Mouse (Mus musculus) liver, postnatal 0 days (tissue): ENCODE results near the gene Eya4. TPM values are rescaled to one million over a fixed set of nuclear protein-coding genes. Genes with fewer than 3 reads are reported as not detected.

Experiments
- ATAC-seq: fragments of 200-750 bp; cut with Nextera tagmentation; 2 replicates; pipeline ENCODE4 v1.8.0; 2017; ENCODE audit warnings: mild to moderate bottlenecking, moderate library complexity
- DNase-seq: peaks from one replicate; pipeline ENCODE4 v3.0.0-alpha.2; 2016
- H3K27ac ChIP-seq: fragments of 300-500 bp; sonication (generic); 2 replicates; pipeline ENCODE4 v1.5.1; 2014; ENCODE audit warnings: antibody characterized with exemption, moderate library complexity, mild to moderate bottlenecking, low read depth
- H3K27me3 ChIP-seq: fragments of 300-500 bp; sonication (generic); 2 replicates; pipeline ENCODE4 v1.6.1; 2014; ENCODE audit warnings: low read length, control low read depth, mixed read lengths; ENCODE audit not compliant: insufficient read depth
- H3K36me3 ChIP-seq: fragments of 300-500 bp; sonication (generic); replicated peaks from 2 replicates; pipeline ENCODE4 v1.6.1; 2014; ENCODE audit warnings: mild to moderate bottlenecking, control low read depth, low read length, moderate library complexity, mixed read lengths; ENCODE audit not compliant: insufficient read depth
- H3K4me1 ChIP-seq: fragments of 300-500 bp; sonication (generic); 2 replicates; pipeline ENCODE4 v1.6.1; 2014; ENCODE audit warnings: antibody characterized with exemption, mild to moderate bottlenecking, control low read depth; ENCODE audit not compliant: insufficient read depth
- H3K4me2 ChIP-seq: fragments of 300-500 bp; sonication (generic); 2 replicates; pipeline ENCODE4 v1.6.1; 2014; ENCODE audit warnings: low read depth, mild to moderate bottlenecking, low read length, moderate library complexity, mixed read lengths
- H3K4me3 ChIP-seq: fragments of 300-500 bp; sonication (generic); 2 replicates; pipeline ENCODE4 v1.5.1; 2014; ENCODE audit warnings: low read depth, low read length
- H3K9ac ChIP-seq: fragments of 300-500 bp; sonication (generic); replicated peaks from 2 replicates; pipeline ENCODE4 v1.6.1; 2014; ENCODE audit warnings: mild to moderate bottlenecking, moderate library complexity
- H3K9me3 ChIP-seq: fragments of 300-500 bp; sonication (generic); 2 replicates; pipeline ENCODE4 v1.6.1; 2016; ENCODE audit warnings: mild to moderate bottlenecking, control low read depth, low read length, mixed read lengths
- CTCF ChIP-seq: sonication (generic); IDR thresholded peaks from 2 replicates; pipeline ENCODE4 v1.5.1; 2016; ENCODE audit warnings: antibody characterized with exemption, low read depth
- EP300 ChIP-seq: IDR thresholded peaks from 2 replicates; pipeline ENCODE4 v1.6.1; 2016; ENCODE audit warnings: antibody characterized with exemption, low read depth, mild to moderate bottlenecking
- WGBS: fragments of 180-500 bp; shearing (Covaris S2); extraction: QIAGEN DNeasy Blood & Tissue Kit; methylation state at CpG from one replicate; pipeline ENCODE4 v1.1.7; 2014; ENCODE audit not compliant: insufficient replicate concordance; 5-methylcytosine and 5-hydroxymethylcytosine counted together
- polyA plus RNA-seq: library from polyadenylated mRNA; unstranded; fragments of >200 nt; fragmentation: Nextera tagmentation; extraction: Ambion mirVana; gene quantifications from 2 replicates; pipeline ENCODE4 v1.2.1, GENCODE M21; 2015

Gene Eya4
- polyA plus RNA-seq, 1 experiment from 2014 or later = 0.12 TPM

- DNase-seq = peak; percentile 49
- Histone ChIP-seq H3K9ac (no peak overlapping the region), H3K36me3 (no peaks in the 10 kb centered on the region), H3K4me1 (no peaks in the 10 kb centered on the region), H3K27me3 (no peaks in the 10 kb centered on the region), H3K9me3 (no peaks in the 10 kb centered on the region), H3K4me2 (no peak overlapping the region), H3K4me3 (no peak overlapping the region), H3K27ac (no peak overlapping the region)
- ATAC-seq = no peak
- 72% methylated on average over 21 of the region's 21 CpGs for WGBS
- TF ChIP-seq EP300 (no peak), CTCF (peak; percentile 59)
Measured at GRCm38 (mm10) chr10:23086352-23087215, 264.0 kb downstream of the Eya4 start.

- TF ChIP-seq EP300 = no peak
- no peak for TF ChIP-seq CTCF
- WGBS = 34% methylated on average over 4 of the region's 4 CpGs
Measured at GRCm38 (mm10) chr10:23081548-23081828, 269.1 kb downstream of the Eya4 start.

GRCm38 (mm10) chr10:23080749-23081547, 269.6 kb downstream of the Eya4 start:
- H3K4me1 ChIP-seq = no peaks in the 10 kb centered on the region
- DNase-seq (peak; percentile 78), ATAC-seq (no peak)
- 34% methylated on average over 24 of the region's 24 CpGs for WGBS
- TF ChIP-seq EP300 (no peak), CTCF (peak; percentile 93)
- H3K4me2 ChIP-seq = no peak overlapping the region; the same call in 1 of the 2 replicates
- no peak overlapping the region for H3K27ac ChIP-seq
- no peaks in the 10 kb centered on the region for H3K9me3 ChIP-seq
- no peaks in the 10 kb centered on the region for H3K27me3 ChIP-seq
- no peak overlapping the region for H3K9ac ChIP-seq
- H3K4me3 ChIP-seq = no peak overlapping the region
- no peaks in the 10 kb centered on the region for H3K36me3 ChIP-seq

More at GRCm38 (mm10) chr10:23081548-23081828, 269.1 kb downstream of the Eya4 start:
- Histone ChIP-seq H3K9me3 (no peaks in the 10 kb centered on the region), H3K27me3 (no peaks in the 10 kb centered on the region), H3K27ac (no peak overlapping the region), H3K9ac (no peak overlapping the region), H3K4me3 (no peak overlapping the region), H3K4me1 (no peaks in the 10 kb centered on the region), H3K4me2 (no peak overlapping the region), H3K36me3 (no peaks in the 10 kb centered on the region)
- ATAC-seq (no peak), DNase-seq (no peak)

- peak overlapping the region; percentile 26 for H3K4me3 ChIP-seq
- no peaks in the 10 kb centered on the region for H3K9me3 ChIP-seq
- no peak for DNase-seq
- TF ChIP-seq CTCF = no peak
- TF ChIP-seq EP300 = no peak
- no peak overlapping the region for H3K27ac ChIP-seq
- H3K4me1 ChIP-seq = no peaks in the 10 kb centered on the region
- peak overlapping the region; percentile 50 for H3K4me2 ChIP-seq
- peak overlapping the region; percentile 26; the same call in 1 of the 2 replicates for H3K9ac ChIP-seq
- 49% methylated on average over 21 of the region's 21 CpGs for WGBS
- no peaks in the 10 kb centered on the region for H3K27me3 ChIP-seq
- no peaks in the 10 kb centered on the region for H3K36me3 ChIP-seq
- ATAC-seq = no peak
Measured at GRCm38 (mm10) chr10:23076691-23077385, 273.7 kb downstream of the Eya4 start.

- Histone ChIP-seq H3K4me3 (no peak overlapping the region), H3K27ac (no peak overlapping the region), H3K9me3 (no peaks in the 10 kb centered on the region), H3K27me3 (no peaks in the 10 kb centered on the region), H3K4me2 (no peak overlapping the region), H3K9ac (no peak overlapping the region), H3K4me1 (no peaks in the 10 kb centered on the region), H3K36me3 (no peaks in the 10 kb centered on the region)
- no peak for ATAC-seq
- no peak for TF ChIP-seq CTCF
- TF ChIP-seq EP300 = no peak
- WGBS = 62% methylated on average over 2 of the region's 2 CpGs
- DNase-seq = no peak
Measured at GRCm38 (mm10) chr10:23073431-23073830, 277.2 kb downstream of the Eya4 start.

- Histone ChIP-seq H3K27me3 (no peaks in the 10 kb centered on the region), H3K27ac (no peak overlapping the region), H3K4me1 (no peaks in the 10 kb centered on the region), H3K9me3 (no peaks in the 10 kb centered on the region), H3K36me3 (no peaks in the 10 kb centered on the region), H3K4me2 (no peak overlapping the region), H3K4me3 (no peak overlapping the region), H3K9ac (no peak overlapping the region)
- 52% methylated on average over 6 of the region's 6 CpGs for WGBS
- no peak for DNase-seq
- no peak for TF ChIP-seq CTCF
- TF ChIP-seq EP300 = no peak
- ATAC-seq = no peak
Measured at GRCm38 (mm10) chr10:23063637-23064036, 286.9 kb downstream of the Eya4 start.
